Mouse (Mus musculus) heart, embryonic 12.5 days (tissue): ENCODE measurements around the gene Arhgef1. TPM values are rescaled to one million over a fixed set of nuclear protein-coding genes. Genes with fewer than 3 reads are reported as not detected.

Experiments used
- ATAC-seq: fragments of 200-750 bp; cut with Nextera tagmentation; 2 replicates; pipeline ENCODE4 v1.8.0; 2017; ENCODE audit warnings: moderate TSS enrichment, moderate library complexity; ENCODE audit not compliant: insufficient number of reproducible peaks, low FRiP score
- H3K27ac ChIP-seq: fragments of 300-500 bp; sonication (generic); 2 replicates; pipeline ENCODE4 v1.5.1; 2016; ENCODE audit warnings: mild to moderate bottlenecking, moderate library complexity; ENCODE audit not compliant: poor library complexity, severe bottlenecking
- H3K27me3 ChIP-seq: fragments of 300-500 bp; sonication (generic); replicated peaks from 2 replicates; pipeline ENCODE4 v1.6.1; 2016; ENCODE audit warnings: mild to moderate bottlenecking, moderate library complexity
- H3K36me3 ChIP-seq: fragments of 300-500 bp; sonication (generic); 2 replicates; pipeline ENCODE4 v1.6.1; 2016; ENCODE audit warnings: mild to moderate bottlenecking, moderate library complexity
- H3K4me1 ChIP-seq: fragments of 300-500 bp; sonication (generic); replicated peaks from 2 replicates; pipeline ENCODE4 v1.6.1; 2016; ENCODE audit warnings: mild to moderate bottlenecking
- H3K4me2 ChIP-seq: fragments of 300-500 bp; sonication (generic); 2 replicates; pipeline ENCODE4 v1.6.1; 2016; ENCODE audit warnings: mild to moderate bottlenecking, moderate library complexity
- H3K4me3 ChIP-seq: fragments of 300-500 bp; sonication (generic); 2 replicates; pipeline ENCODE4 v1.5.1; 2016; ENCODE audit warnings: mild to moderate bottlenecking
- H3K9ac ChIP-seq: fragments of 300-500 bp; sonication (generic); 2 replicates; pipeline ENCODE4 v1.6.1; 2016; ENCODE audit warnings: mild to moderate bottlenecking, moderate library complexity
- H3K9me3 ChIP-seq: fragments of 300-500 bp; sonication (generic); replicated peaks from 2 replicates; pipeline ENCODE4 v1.6.1; 2016; ENCODE audit warnings: mild to moderate bottlenecking, moderate library complexity
- WGBS: fragments of 180-500 bp; shearing (Covaris S2); methylation state at CpG from one replicate; pipeline ENCODE4 v1.1.7; 2016; 5-methylcytosine and 5-hydroxymethylcytosine counted together
- polyA plus RNA-seq: library from polyadenylated mRNA; unstranded; fragments of >200 nt; fragmentation: Nextera tagmentation; extraction: Ambion mirVana; gene quantifications from 2 replicates; pipeline ENCODE4 v1.2.1, GENCODE M21; 2016

Arhgef1 gene
- polyA plus RNA-seq, 1 experiment from 2014 or later: 83.0 TPM

DNA sequence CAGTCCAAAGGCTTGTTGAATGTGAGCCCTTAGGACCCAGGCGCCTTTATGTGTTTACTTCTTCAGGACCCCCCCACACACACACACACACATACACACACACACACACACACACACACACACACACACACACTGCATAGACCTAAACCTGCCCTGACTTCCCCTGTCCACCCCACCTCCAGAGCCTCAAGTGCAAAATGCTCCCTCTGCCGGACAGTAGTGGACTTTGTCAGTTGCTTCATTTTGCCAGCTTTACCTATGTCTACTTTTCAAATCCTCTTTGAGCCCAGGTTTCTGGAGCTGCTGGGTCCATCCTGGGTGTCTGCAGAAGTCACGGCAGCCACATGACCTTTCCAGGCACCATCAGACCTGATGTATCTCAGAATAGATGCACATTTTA is 2.2 kb downstream of the Arhgef1 start:
- peak; percentile 18; the same call in 1 of the 2 replicates for ATAC-seq
- no peaks in the 10 kb centered on the region for H3K9me3 ChIP-seq
- WGBS: 17% methylated on average over 3 of the region's 3 CpGs
- H3K4me2 ChIP-seq: peak overlapping the region; percentile 92
- H3K4me3 ChIP-seq: peak overlapping the region; percentile 68
- peaks cover 42% of the 10 kb centered on the region for H3K4me1 ChIP-seq
- H3K9ac ChIP-seq: peak overlapping the region; percentile 83
- H3K27me3 ChIP-seq: no peaks in the 10 kb centered on the region
- peak overlapping the region; percentile 52; the same call in 1 of the 2 replicates for H3K27ac ChIP-seq
- peaks cover 19% of the 10 kb centered on the region for H3K36me3 ChIP-seq

DNA sequence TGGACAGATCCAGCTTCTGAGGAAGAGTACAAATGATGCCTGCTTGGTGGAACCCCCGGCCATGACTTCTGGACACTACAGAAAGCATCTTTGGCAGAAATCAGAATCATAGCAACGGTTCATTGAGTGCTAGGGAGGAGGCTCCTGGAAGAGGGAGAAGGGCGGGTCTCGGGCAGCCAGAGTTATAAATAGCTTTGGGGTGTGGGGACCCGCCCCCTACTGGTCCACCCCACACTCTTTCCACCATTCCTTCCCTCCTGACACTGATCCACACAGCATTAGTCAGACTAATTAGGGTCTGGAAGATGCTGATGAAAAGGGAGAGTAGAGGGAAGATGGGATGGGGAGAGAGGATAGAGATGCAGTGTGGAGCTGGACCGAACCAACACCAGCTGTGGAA is 3.8 kb downstream of the Arhgef1 start:
- 18% methylated on average over 6 of the region's 6 CpGs for WGBS
- H3K4me1 ChIP-seq: peaks cover 42% of the 10 kb centered on the region
- H3K4me3 ChIP-seq: no peak overlapping the region
- H3K9ac ChIP-seq: peak overlapping the region; percentile 43; the same call in 1 of the 2 replicates
- H3K4me2 ChIP-seq: peak overlapping the region; percentile 20
- H3K27ac ChIP-seq: no peak overlapping the region
- peaks cover 29% of the 10 kb centered on the region for H3K36me3 ChIP-seq
- H3K27me3 ChIP-seq: no peaks in the 10 kb centered on the region
- no peak for ATAC-seq
- no peaks in the 10 kb centered on the region for H3K9me3 ChIP-seq

DNA sequence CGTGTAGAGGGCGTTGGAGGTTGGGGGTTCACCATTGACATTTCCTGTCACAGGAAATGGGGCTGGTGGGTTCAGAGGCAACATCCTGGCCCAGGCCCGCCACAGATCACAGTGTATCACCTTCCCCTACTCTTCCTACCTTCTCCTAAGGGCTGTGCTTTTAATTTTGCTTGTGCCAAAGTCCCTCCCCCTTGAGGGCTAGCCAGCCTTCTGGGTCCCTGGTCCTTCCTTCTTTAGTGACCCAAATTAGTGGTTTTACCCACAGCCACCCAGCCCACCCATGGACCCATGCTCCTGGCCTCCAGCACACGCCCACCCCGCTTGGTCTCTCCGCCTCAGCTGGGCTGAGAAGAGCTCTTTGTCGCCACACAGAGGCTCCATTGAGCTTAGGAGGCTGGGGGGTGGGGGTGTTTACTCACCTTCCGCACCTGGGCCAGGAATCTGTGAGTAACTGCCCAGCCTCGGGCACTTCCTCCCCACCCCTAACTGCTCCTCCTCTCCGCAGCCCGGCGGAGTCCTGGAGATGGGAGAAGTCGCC is 4.6 kb downstream of the Arhgef1 start:
- Histone ChIP-seq H3K9ac (0 out of 2 replicates have a peak overlapping the region, but pooled peaks have one; percentile 43), H3K36me3 (peaks cover 36% of the 10 kb centered on the region), H3K9me3 (no peaks in the 10 kb centered on the region), H3K27ac (no peak overlapping the region), H3K4me3 (no peak overlapping the region), H3K4me1 (peaks cover 36% of the 10 kb centered on the region), H3K4me2 (peak overlapping the region; percentile 20), H3K27me3 (no peaks in the 10 kb centered on the region)
- no peak for ATAC-seq
- 41% methylated on average over 13 of the region's 13 CpGs for WGBS

DNA sequence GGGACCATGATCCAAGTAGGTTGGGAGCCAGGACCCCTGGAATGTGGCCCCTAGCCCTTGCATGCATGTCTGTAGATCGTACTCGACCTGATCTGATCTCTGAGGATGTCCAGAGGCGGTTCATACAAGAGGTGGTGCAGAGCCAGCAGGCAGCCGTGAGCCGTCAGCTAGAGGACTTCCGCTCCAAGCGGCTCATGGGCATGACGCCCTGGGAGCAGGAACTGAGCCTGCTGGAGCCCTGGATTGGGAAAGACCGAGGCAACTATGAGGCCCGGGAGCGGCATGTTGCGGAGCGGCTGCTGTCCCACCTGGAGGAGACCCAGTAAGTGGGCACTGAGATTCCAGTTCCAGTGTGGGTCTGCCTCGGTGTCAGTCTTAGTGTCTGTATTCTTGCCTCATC is 9.8 kb downstream of the Arhgef1 start:
- peaks cover 60% of the 10 kb centered on the region for H3K36me3 ChIP-seq
- no peak overlapping the region for H3K9ac ChIP-seq
- no peaks in the 10 kb centered on the region for H3K9me3 ChIP-seq
- no peaks in the 10 kb centered on the region for H3K27me3 ChIP-seq
- no peak for ATAC-seq
- H3K4me1 ChIP-seq: peaks cover 3% of the 10 kb centered on the region
- no peak overlapping the region for H3K27ac ChIP-seq
- H3K4me2 ChIP-seq: no peak overlapping the region
- WGBS: 91% methylated on average over 14 of the region's 14 CpGs
- no peak overlapping the region for H3K4me3 ChIP-seq

DNA sequence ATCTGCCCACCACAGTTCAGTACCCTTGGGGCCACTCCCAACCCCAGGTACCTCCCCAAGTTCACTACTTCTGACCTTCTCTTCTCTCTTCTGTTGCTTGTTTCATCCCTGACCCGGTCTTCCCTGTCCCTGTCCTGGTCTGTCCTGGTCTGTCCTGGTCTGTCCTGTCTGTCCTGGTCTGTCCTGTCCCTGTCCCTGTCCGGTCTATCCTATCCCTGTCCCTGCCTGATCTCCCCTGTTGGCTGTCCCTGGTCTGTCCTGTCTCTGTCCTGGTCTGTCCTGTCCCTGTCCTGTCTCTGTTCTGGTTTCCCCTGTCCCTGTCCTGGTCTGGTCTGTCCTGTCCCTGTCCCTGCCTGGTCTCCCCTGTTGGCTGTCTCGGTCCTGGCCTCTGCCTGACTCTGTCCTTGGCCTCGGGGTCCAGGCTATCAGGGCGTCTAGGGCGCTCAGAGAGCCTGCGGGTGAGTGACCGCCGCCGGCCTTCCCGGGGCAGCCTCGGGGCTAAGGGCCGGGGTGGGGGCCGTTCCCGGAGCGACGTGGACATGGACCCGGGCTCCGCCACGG is 16.1 kb downstream of the Arhgef1 start:
- no peak overlapping the region for H3K9ac ChIP-seq
- 0 out of 2 replicates have a peak, but pooled peaks have one; percentile 22 for ATAC-seq
- no peaks in the 10 kb centered on the region for H3K4me1 ChIP-seq
- no peaks in the 10 kb centered on the region for H3K9me3 ChIP-seq
- H3K27me3 ChIP-seq: no peaks in the 10 kb centered on the region
- no peak overlapping the region for H3K4me3 ChIP-seq
- 94% methylated on average over 20 of the region's 20 CpGs for WGBS
- H3K27ac ChIP-seq: no peak overlapping the region
- H3K36me3 ChIP-seq: peaks cover 73% of the 10 kb centered on the region
- H3K4me2 ChIP-seq: no peak overlapping the region

DNA sequence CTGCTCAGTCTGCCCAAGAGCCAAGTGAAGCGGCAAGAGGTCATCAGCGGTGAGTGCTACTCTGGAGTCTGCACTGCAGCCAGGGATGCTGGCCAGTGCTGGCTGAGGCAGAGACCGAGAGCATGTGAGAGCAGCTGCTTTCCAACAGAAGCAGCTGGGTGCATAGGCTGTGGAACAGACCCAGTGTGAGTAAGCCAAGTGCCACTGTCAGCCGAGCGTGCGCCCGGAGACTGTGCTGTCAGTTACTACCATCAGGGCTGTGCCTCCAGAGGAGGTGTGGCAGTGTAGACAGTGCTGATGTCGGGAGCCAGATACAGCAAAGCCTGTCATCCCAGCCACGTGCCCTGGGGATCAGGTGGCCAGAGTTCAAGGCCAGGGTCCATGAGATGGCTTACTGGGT is 17.0 kb downstream of the Arhgef1 start:
- no peak overlapping the region for H3K9ac ChIP-seq
- no peaks in the 10 kb centered on the region for H3K9me3 ChIP-seq
- H3K4me3 ChIP-seq: no peak overlapping the region
- ATAC-seq: no peak
- H3K4me2 ChIP-seq: no peak overlapping the region
- H3K36me3 ChIP-seq: peaks cover 81% of the 10 kb centered on the region
- no peaks in the 10 kb centered on the region for H3K4me1 ChIP-seq
- WGBS: 89% methylated on average over 9 of the region's 9 CpGs
- no peak overlapping the region for H3K27ac ChIP-seq
- H3K27me3 ChIP-seq: no peaks in the 10 kb centered on the region

DNA sequence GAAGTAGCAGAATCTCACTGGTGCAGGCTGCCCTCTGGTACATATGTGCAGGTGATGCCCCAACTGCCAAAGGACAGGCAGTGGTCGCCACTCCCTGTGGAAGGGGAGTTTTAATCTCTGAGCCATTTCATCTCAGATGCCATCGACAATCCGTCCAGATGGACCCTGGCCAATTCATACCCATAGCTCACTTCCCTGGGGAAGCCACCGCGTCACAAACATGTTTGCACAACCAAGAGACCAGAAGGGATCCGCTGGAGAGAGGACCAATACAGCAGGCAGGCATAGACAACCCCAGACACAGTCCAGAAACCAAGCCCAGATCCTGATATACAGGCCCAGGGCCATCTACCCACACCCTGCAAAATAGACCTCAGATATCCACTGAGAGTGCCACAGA is 27.8 kb downstream of the Arhgef1 start:
- ATAC-seq: no peak
- Histone ChIP-seq H3K4me3 (no peak overlapping the region), H3K27me3 (peaks cover 86% of the 10 kb centered on the region), H3K9me3 (no peaks in the 10 kb centered on the region), H3K36me3 (peaks cover 22% of the 10 kb centered on the region), H3K4me2 (no peak overlapping the region), H3K9ac (no peak overlapping the region), H3K4me1 (no peaks in the 10 kb centered on the region; the same call in none of the 2 replicates), H3K27ac (no peak overlapping the region)
- WGBS: 55% methylated on average over 6 of the region's 6 CpGs

DNA sequence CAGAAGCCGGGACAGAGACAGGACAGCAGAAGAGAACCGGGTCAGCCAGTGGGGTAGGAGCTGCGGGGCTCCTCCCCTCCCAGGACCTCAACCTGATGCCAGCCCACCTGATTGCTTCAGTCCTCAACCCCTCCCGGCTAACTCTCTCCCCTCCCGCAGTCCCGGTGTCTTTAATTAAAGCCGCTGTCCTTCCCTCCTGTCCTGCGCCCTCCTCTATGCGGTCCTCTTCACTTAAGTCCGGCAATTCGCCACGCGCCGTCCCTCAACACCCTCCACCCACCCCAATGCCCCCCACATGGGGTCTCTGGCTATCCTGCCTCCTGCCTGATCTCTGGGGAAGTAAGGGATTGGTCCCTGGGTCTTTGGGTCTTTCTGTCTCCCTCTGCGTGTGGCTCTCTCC is 28.9 kb downstream of the Arhgef1 start:
- no peak overlapping the region for H3K9ac ChIP-seq
- peaks cover 10% of the 10 kb centered on the region for H3K36me3 ChIP-seq
- ATAC-seq: no peak
- peaks cover 98% of the 10 kb centered on the region for H3K27me3 ChIP-seq
- no peak overlapping the region for H3K27ac ChIP-seq
- H3K4me3 ChIP-seq: no peak overlapping the region
- H3K9me3 ChIP-seq: no peaks in the 10 kb centered on the region
- WGBS: 2% methylated on average over 15 of the region's 15 CpGs
- no peaks in the 10 kb centered on the region; the same call in none of the 2 replicates for H3K4me1 ChIP-seq
- no peak overlapping the region for H3K4me2 ChIP-seq

DNA sequence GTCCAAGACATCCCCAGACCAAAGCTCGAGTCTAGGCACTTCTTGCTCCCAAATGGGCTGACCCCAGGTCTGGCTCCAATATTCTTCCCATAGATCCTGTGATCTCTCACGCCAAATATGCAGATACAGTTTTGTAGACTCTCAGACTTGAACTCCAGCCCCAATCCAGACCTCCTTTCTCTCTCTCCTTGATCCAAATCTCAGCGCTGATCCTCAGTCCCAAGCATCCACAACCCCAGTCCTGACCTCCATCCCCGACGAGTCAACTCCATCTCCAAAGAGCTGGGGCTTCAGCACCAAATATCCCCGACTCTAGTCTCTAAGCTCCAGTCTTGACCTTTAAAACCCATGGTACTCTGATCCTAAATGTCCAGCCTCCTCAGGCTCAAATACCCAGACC is 40.9 kb downstream of the Arhgef1 start:
- no peak overlapping the region for H3K9ac ChIP-seq
- H3K4me3 ChIP-seq: no peak overlapping the region
- no peaks in the 10 kb centered on the region for H3K36me3 ChIP-seq
- no peaks in the 10 kb centered on the region for H3K9me3 ChIP-seq
- no peak for ATAC-seq
- WGBS: 7% methylated on average over 6 of the region's 6 CpGs
- H3K4me2 ChIP-seq: no peak overlapping the region
- H3K27ac ChIP-seq: no peak overlapping the region
- H3K4me1 ChIP-seq: peaks cover 7% of the 10 kb centered on the region; the same call in 1 of the 2 replicates
- H3K27me3 ChIP-seq: peaks cover 100% of the 10 kb centered on the region

DNA sequence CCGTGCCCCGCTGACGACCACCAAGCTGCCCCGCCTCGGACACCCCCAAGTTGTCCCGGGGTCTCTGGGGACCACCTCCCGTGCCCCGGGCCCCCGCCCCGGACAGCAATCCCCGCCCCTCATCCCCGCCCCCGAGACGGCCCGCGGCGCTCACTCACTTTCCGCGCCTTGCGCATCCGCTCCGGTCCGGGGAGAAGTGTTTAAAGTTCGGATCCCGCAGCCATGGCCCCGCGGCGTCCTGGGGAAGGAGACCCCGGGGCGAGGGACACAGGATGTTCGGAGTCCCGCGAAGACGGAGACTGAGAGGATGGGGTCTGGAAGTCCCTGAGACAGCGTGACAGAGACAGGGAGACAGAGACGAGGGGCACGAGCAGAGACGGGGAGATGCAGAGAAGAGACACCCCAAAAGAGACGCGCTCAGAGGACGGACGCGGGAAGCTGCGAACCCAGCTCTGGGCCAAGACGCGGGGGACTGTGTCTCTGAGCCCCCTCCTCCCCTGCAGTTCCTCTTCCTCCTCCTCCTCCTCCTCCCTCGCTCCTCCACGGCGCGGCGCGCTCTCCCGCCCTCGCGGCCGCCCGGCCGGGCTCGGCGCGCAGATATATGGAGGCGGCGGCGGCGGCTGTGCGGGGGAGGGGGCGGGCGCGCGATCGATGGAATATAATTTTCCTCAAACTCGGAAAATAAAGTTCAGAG is 41.7 kb downstream of the Arhgef1 start, which contains the start of gene Gm4881:
Gene Gm4881 (minus strand): TSS at position 238 of the 694 bp plus-strand sequence.
- no peak for ATAC-seq

DNA sequence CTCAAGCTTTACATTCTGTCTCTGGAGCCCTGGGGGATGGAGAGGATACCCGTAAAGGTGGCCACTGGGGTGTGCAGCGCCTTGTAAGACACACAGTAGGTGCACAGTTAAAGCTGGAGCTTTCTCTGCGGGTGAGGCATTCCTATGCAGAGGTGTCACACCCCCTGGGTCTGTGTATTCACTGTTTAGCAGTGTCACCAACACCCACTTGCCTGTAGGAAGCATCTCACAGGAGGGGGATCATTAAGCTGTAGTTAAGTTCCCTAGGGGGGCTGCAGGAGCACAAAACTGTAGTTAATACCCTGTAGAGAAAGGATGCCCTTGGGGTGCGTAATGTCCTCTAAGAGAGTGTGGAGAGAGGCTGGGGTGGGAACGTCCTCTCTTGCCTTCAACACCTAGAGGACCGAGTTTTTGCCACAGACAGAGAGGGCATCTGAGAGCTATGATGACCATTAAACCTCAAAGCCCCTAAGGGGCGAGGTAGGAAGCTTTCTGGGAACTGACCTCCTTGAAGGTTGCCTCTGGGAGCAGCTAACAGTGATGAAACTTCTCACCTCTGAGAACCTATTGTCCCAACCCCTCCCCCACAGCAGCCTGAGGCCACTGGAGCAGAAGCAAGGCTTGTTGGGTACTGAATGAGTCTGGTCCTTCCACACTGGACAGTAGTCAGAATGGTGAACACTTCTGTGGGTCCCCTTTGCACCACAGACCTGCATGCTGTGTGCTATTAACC is 44.8 kb downstream of the Arhgef1 start:
- ATAC-seq: no peak
- Histone ChIP-seq H3K36me3 (no peaks in the 10 kb centered on the region), H3K4me3 (no peak overlapping the region), H3K9ac (no peak overlapping the region), H3K4me2 (no peak overlapping the region), H3K27ac (no peak overlapping the region), H3K27me3 (peaks cover 100% of the 10 kb centered on the region), H3K4me1 (peaks cover 7% of the 10 kb centered on the region; the same call in 1 of the 2 replicates), H3K9me3 (no peaks in the 10 kb centered on the region)
- 3% methylated on average over 7 of the region's 7 CpGs for WGBS

More for the DNA sequence above, 41.7 kb downstream of the Arhgef1 start, which contains the start of gene Gm4881:
- Histone ChIP-seq H3K9ac (peak within 1 kb of the TSS; percentile 35; the same call in 1 of the 2 replicates), H3K27me3 (peaks cover 100% of the 10 kb centered on the region), H3K4me1 (peaks cover 7% of the 10 kb centered on the region; the same call in 1 of the 2 replicates), H3K4me2 (peak within 1 kb of the TSS; percentile 68), H3K36me3 (no peaks in the 10 kb centered on the region), H3K9me3 (no peaks in the 10 kb centered on the region), H3K4me3 (peak within 1 kb of the TSS; percentile 42), H3K27ac (no peak within 1 kb of the TSS)
- WGBS: 1% methylated on average over 49 of the region's 72 CpGs
